Mouse (Mus musculus) ES-Bruce4 (cell line): ENCODE measurements around the gene Kcnq1. TPM values are rescaled to one million over a fixed set of nuclear protein-coding genes. Genes with fewer than 3 reads are reported as not detected.

Experiments
- H3K27ac ChIP-seq: 2 replicates; pipeline ENCODE4 v1.5.1; 2012; ENCODE audit warnings: low read length, inconsistent platforms; ENCODE audit not compliant: insufficient read depth
- H3K27me3 ChIP-seq: 2 replicates; pipeline ENCODE4 v1.6.1; 2012; ENCODE audit warnings: mild to moderate bottlenecking, low read length, inconsistent platforms; ENCODE audit not compliant: control insufficient read depth, poor library complexity, insufficient read depth, severe bottlenecking
- H3K36me3 ChIP-seq: 2 replicates; pipeline ENCODE4 v1.6.1; 2012; ENCODE audit warnings: inconsistent platforms, mild to moderate bottlenecking, low read length, moderate library complexity; ENCODE audit not compliant: control insufficient read depth, poor library complexity, insufficient read depth, severe bottlenecking
- H3K4me1 ChIP-seq: one replicate; pipeline ENCODE4 v1.8.1; 2011; ENCODE audit warnings: low read length; ENCODE audit not compliant: control insufficient read depth, insufficient read depth
- H3K4me3 ChIP-seq: 2 replicates; pipeline ENCODE4 v1.5.1; 2011; ENCODE audit warnings: low read depth, mild to moderate bottlenecking, low read length
- H3K9ac ChIP-seq: 2 replicates; pipeline ENCODE4 v1.6.1; 2012; ENCODE audit warnings: low read depth, mild to moderate bottlenecking, inconsistent platforms; ENCODE audit not compliant: poor library complexity, severe bottlenecking
- H3K9me3 ChIP-seq: replicated peaks from 2 replicates; pipeline ENCODE4 v1.6.1; 2012; ENCODE audit warnings: mild to moderate bottlenecking, low read length, inconsistent platforms; ENCODE audit not compliant: control insufficient read depth, poor library complexity, insufficient read depth, severe bottlenecking
- CTCF ChIP-seq: IDR thresholded peaks from one replicate; pipeline ENCODE4 v1.8.1; 2011; ENCODE audit warnings: low read depth, low read length
- EP300 ChIP-seq: IDR thresholded peaks from 2 replicates; pipeline ENCODE4 v1.6.1; 2011; ENCODE audit warnings: low read depth, low read length; ENCODE audit not compliant: insufficient read depth
- POLR2A ChIP-seq: IDR thresholded peaks from one replicate; pipeline ENCODE4 v1.8.1; 2011; ENCODE audit warnings: low read length; ENCODE audit not compliant: insufficient read depth
- polyA plus RNA-seq: library from polyadenylated mRNA; stranded (reverse); fragments of >200 nt; gene quantifications from 2 replicates; pipeline ENCODE4 v1.2.4, GENCODE M21; 2011; ENCODE audit warnings: low read depth; ENCODE audit not compliant: missing spikeins, insufficient read depth, insufficient read length

Kcnq1 gene
- polyA plus RNA-seq, 1 experiment: not detected

- no peak for TF ChIP-seq EP300
- no peak for TF ChIP-seq POLR2A
- no peak for TF ChIP-seq CTCF
- Histone ChIP-seq H3K9ac (peak overlapping the region; percentile 64), H3K36me3 (peaks cover 25% of the 10 kb centered on the region), H3K9me3 (no peaks in the 10 kb centered on the region), H3K27ac (peak overlapping the region; percentile 12; the same call in 1 of the 2 replicates), H3K4me3 (peak overlapping the region; percentile 90), H3K27me3 (no peaks in the 10 kb centered on the region), H3K4me1 (no peaks in the 10 kb centered on the region)
Observed at GRCm38 (mm10) chr7:143069751-143070400, 36.3 kb upstream of the Kcnq1 start.

- H3K36me3 ChIP-seq: peaks cover 18% of the 10 kb centered on the region
- H3K27me3 ChIP-seq: no peaks in the 10 kb centered on the region
- 0 out of 2 replicates have a peak overlapping the region, but pooled peaks have one; percentile 64 for H3K9ac ChIP-seq
- no peak overlapping the region for H3K27ac ChIP-seq
- peak overlapping the region; percentile 90 for H3K4me3 ChIP-seq
- TF ChIP-seq POLR2A: no peak
- no peak for TF ChIP-seq EP300
- no peak for TF ChIP-seq CTCF
- no peaks in the 10 kb centered on the region for H3K9me3 ChIP-seq
- H3K4me1 ChIP-seq: no peaks in the 10 kb centered on the region
Observed at GRCm38 (mm10) chr7:143070506-143071070, 35.6 kb upstream of the Kcnq1 start.

- H3K36me3 ChIP-seq: no peaks in the 10 kb centered on the region; the same call in 1 of the 2 replicates
- no peaks in the 10 kb centered on the region for H3K9me3 ChIP-seq
- no peaks in the 10 kb centered on the region for H3K4me1 ChIP-seq
- H3K9ac ChIP-seq: no peak overlapping the region
- no peak overlapping the region for H3K27ac ChIP-seq
- no peaks in the 10 kb centered on the region for H3K27me3 ChIP-seq
- no peak overlapping the region for H3K4me3 ChIP-seq
- TF ChIP-seq POLR2A (no peak), CTCF (no peak), EP300 (no peak)
Observed at GRCm38 (mm10) chr7:143072605-143073004, 33.6 kb upstream of the Kcnq1 start.

- Histone ChIP-seq H3K36me3 (no peaks in the 10 kb centered on the region), H3K9ac (no peak overlapping the region), H3K27ac (no peak overlapping the region), H3K4me1 (no peaks in the 10 kb centered on the region), H3K27me3 (no peaks in the 10 kb centered on the region), H3K9me3 (no peaks in the 10 kb centered on the region), H3K4me3 (no peak overlapping the region)
- TF ChIP-seq CTCF: peak; percentile 18
- no peak for TF ChIP-seq POLR2A
- TF ChIP-seq EP300: no peak
Observed at GRCm38 (mm10) chr7:143073086-143073485, 33.1 kb upstream of the Kcnq1 start.

- Histone ChIP-seq H3K4me3 (no peak overlapping the region), H3K27ac (no peak overlapping the region), H3K36me3 (no peaks in the 10 kb centered on the region), H3K9me3 (no peaks in the 10 kb centered on the region), H3K4me1 (no peaks in the 10 kb centered on the region), H3K9ac (no peak overlapping the region), H3K27me3 (no peaks in the 10 kb centered on the region)
- TF ChIP-seq EP300 (no peak), POLR2A (no peak), CTCF (no peak)
Observed at GRCm38 (mm10) chr7:143075394-143075793, 30.8 kb upstream of the Kcnq1 start.

- TF ChIP-seq POLR2A: no peak
- no peak for TF ChIP-seq EP300
- TF ChIP-seq CTCF: no peak
- Histone ChIP-seq H3K4me3 (no peak overlapping the region), H3K9ac (no peak overlapping the region), H3K27me3 (no peaks in the 10 kb centered on the region), H3K9me3 (no peaks in the 10 kb centered on the region), H3K27ac (no peak overlapping the region), H3K4me1 (no peaks in the 10 kb centered on the region), H3K36me3 (no peaks in the 10 kb centered on the region)
Observed at GRCm38 (mm10) chr7:143077351-143077750, 28.8 kb upstream of the Kcnq1 start.
